In genomic region chrX:141473470-141474302, GRCm38 (mm10) we compare ENCODE assay signal across 8 mouse cellular contexts. TPM values are rescaled to one million over a fixed set of nuclear protein-coding genes. Genes with fewer than 3 reads are reported as not detected.
DNase-seq lines count a peak whose midpoint lies in the region; ATAC-seq and TF ChIP-seq lines count a peak whose summit lies in the region.

Col4a6 (minus strand) TSS chrX:141474076.

- no peak for TF ChIP-seq POLR2A in kidney, adult 2 months (IDR thresholded peaks at IDR 0.05; ENCODE audit: low read depth, low read length)

- no peaks in the 10 kb centered on the region for H3K4me1 ChIP-seq in forebrain, postnatal 0 days (ENCODE audit: insufficient read depth)
- 0 out of 2 replicates have a peak, but pooled peaks cover 3% of the 10 kb centered on the region for H3K4me1 ChIP-seq in kidney, adult 2 months (ENCODE audit: control insufficient read depth, insufficient read depth, low read length)

- DNase-seq in right cerebral cortex, postnatal 4 days = peak; percentile 1
- DNase-seq in right cerebral cortex, postnatal 36 days (ENCODE audit: low spot score in 2 of 2) = no peak
- DNase-seq in forebrain, postnatal 0 days = no peak
- DNase-seq in kidney, adult 2 months = peak; percentile 7
- DNase-seq in lung, postnatal 4 days = peak; percentile 4 to 20
- peak; percentile 6 for DNase-seq in yolk sac, embryonic 10.5 days (ENCODE audit: low spot score)
- DNase-seq in gastrocnemius, postnatal 36 days = no peak
- DNase-seq in layer of hippocampus, postnatal 25 days (ENCODE audit: extremely low spot score in 1 of 2, low spot score in 1 of 2) = no peak

- H3K27me3 ChIP-seq in forebrain, postnatal 0 days (ENCODE audit: insufficient read depth, low read length) = 0 out of 2 replicates have a peak, but pooled peaks cover 4% of the 10 kb centered on the region
- H3K27me3 ChIP-seq in kidney, adult 2 months (replicated peaks; ENCODE audit: control insufficient read depth, insufficient read depth, low read length) = no peaks in the 10 kb centered on the region

- 21% methylated on average over 16 of the region's 16 CpGs for WGBS in forebrain, postnatal 0 days
- WGBS in kidney, adult 2 months = 3% methylated on average over 16 of the region's 16 CpGs

- ATAC-seq in forebrain, postnatal 0 days = no peak

- H3K9ac ChIP-seq in forebrain, postnatal 0 days = no peak within 1 kb of the TSS

- intact Hi-C loops in gastrocnemius, postnatal 36 days (cut with DNase I) = no loop called here

- H3K9me3 ChIP-seq in forebrain, postnatal 0 days (ENCODE audit: low read length) = no peaks in the 10 kb centered on the region

- H3K4me3 ChIP-seq in forebrain, postnatal 0 days (ENCODE audit: low read depth, low read length) = peak within 1 kb of the TSS; percentile 11; the same call in 1 of the 2 replicates
- peak within 1 kb of the TSS; percentile 57 for H3K4me3 ChIP-seq in kidney, adult 2 months (ENCODE audit: insufficient read depth, low read depth, low read length)

- peak within 1 kb of the TSS; percentile 56 for H3K4me2 ChIP-seq in forebrain, postnatal 0 days (ENCODE audit: low read depth)

- no peaks in the 10 kb centered on the region for H3K36me3 ChIP-seq in forebrain, postnatal 0 days (ENCODE audit: insufficient read depth)
- no peaks in the 10 kb centered on the region for H3K36me3 ChIP-seq in kidney, adult 2 months (ENCODE audit: control insufficient read depth, insufficient read depth, low read length)

- H3K27ac ChIP-seq in forebrain, postnatal 0 days (ENCODE audit: low read depth, low read length) = no peak within 1 kb of the TSS
- H3K27ac ChIP-seq in kidney, adult 2 months (ENCODE audit: insufficient read depth, low read depth, low read length) = no peak within 1 kb of the TSS

- no peak for TF ChIP-seq CTCF in forebrain, postnatal 0 days (IDR thresholded peaks at IDR 0.05; ENCODE audit: low read depth)
- TF ChIP-seq CTCF in kidney, adult 2 months (conservative IDR thresholded peaks at IDR 0.05; ENCODE audit: insufficient read depth, insufficient read length, low read depth, low read length) = no peak

RNA-seq across cellular contexts. Expression of gene Col4a6, which starts in this region (rescaled TPM):
- total RNA-seq in forebrain, postnatal 0 days (2014; rRNA removed) = 3.9 and 4.5 TPM in 2 replicates
- polyA plus RNA-seq in forebrain, postnatal 0 days (2015; fragmentation: Nextera tagmentation; extraction: Ambion mirVana) = 1.1 and 1.4 TPM in 2 replicates
- 1.2 and 1.9 TPM in 2 replicates for polyA plus RNA-seq in kidney, adult 2 months (2012; rRNA removed)
- under 1 TPM; 0.15 to 0.17 TPM for total RNA-seq in gastrocnemius, postnatal 36 days (2021)
- total RNA-seq in layer of hippocampus, postnatal 25 days (2021) = 1 to 10 TPM in 1 of 2 experiments, under 1 TPM in 1; 0.89 to 1.1 TPM

Comparison
In these comparisons a context has a peak if more than half of its experiments do, and no peak if none do; other contexts are left out.
1. DNase-seq: peak in right cerebral cortex, postnatal 4 days (single experiment), kidney, adult 2 months (single experiment), lung, postnatal 4 days (2 of 2) and yolk sac, embryonic 10.5 days (single experiment); none in right cerebral cortex, postnatal 36 days (0 of 2), forebrain, postnatal 0 days (single experiment), gastrocnemius, postnatal 36 days (0 of 2) and layer of hippocampus, postnatal 25 days (0 of 2).